26 mouse cellular contexts compared by ENCODE assay signal in the genomic region with DNA sequence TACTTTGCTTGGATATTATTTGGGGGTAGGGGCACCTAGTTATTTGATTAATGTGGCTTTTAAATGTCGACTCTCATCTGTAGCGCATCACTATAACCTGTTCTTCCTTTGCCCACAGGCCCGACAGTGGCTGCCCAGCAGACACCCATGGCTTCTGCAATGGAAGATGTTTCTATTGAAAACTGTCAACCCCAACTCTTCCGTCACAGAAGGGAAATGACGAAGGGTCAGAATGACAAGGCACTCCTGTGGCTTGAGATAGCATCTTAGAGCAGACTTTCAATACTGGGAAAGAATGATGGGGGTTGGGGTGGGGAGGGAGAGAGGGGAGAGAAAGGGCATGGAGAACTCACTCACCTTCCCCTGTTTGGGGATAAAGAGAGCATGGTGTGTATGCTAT.
A peak's percentile ranks its signal among the peaks of the same experiment; 100 is the strongest.
DNase-seq lines count a peak whose midpoint lies in the region; ATAC-seq and TF ChIP-seq lines count a peak whose summit lies in the region.
"Had no signal": no experiment of that assay in that cellular context is flagged by ENCODE, and none has a peak within 500 bp of the region (broad histone marks: within the 10 kb centered on the region; RNA-seq: fewer than 3 reads in every experiment).

No protein-coding gene starts in this region.

- no peaks in the 10 kb centered on the region for H3K79me2 ChIP-seq in heart, adult 2 months (replicated peaks; ENCODE audit: control insufficient read depth, insufficient read depth, low read length)

- no peaks in the 10 kb centered on the region for H3K27me3 ChIP-seq in forebrain, embryonic 11.5 days (ENCODE audit: control insufficient read depth, insufficient read depth, low read length)
- no peaks in the 10 kb centered on the region; the same call in 1 of the 2 replicates for H3K27me3 ChIP-seq in forebrain, embryonic 16.5 days (replicated peaks; ENCODE audit: control insufficient read depth, insufficient read depth, low read length)
- no peaks in the 10 kb centered on the region for H3K27me3 ChIP-seq in heart, adult 2 months (ENCODE audit: control insufficient read depth, insufficient read depth, low read length)
- H3K27me3 ChIP-seq: CH12.LX; heart, embryonic 12.5 days; heart, embryonic 15.5 days; hindbrain, embryonic 13.5 days had no signal

- intact Hi-C loops in heart, adult 2 months (cut with DNase I) = no loop called here

- H3K4me1 ChIP-seq in forebrain, embryonic 11.5 days (replicated peaks; ENCODE audit: control insufficient read depth, insufficient read depth, low read length) = no peaks in the 10 kb centered on the region
- no peaks in the 10 kb centered on the region for H3K4me1 ChIP-seq in forebrain, embryonic 16.5 days (replicated peaks; ENCODE audit: control insufficient read depth, insufficient read depth, low read length)
- no peaks in the 10 kb centered on the region for H3K4me1 ChIP-seq in heart, adult 2 months (ENCODE audit: control insufficient read depth, insufficient read depth, low read length)
- H3K4me1 ChIP-seq: forebrain, embryonic 10.5 days; hindbrain, embryonic 13.5 days had no signal

- H3K9me3 ChIP-seq in forebrain, embryonic 11.5 days (ENCODE audit: control insufficient read depth, low read length) = no peaks in the 10 kb centered on the region
- no peaks in the 10 kb centered on the region for H3K9me3 ChIP-seq in forebrain, embryonic 16.5 days (ENCODE audit: control insufficient read depth, low read length)
- H3K9me3 ChIP-seq: forebrain, embryonic 10.5 days; G1E; heart, embryonic 12.5 days; heart, embryonic 15.5 days; hindbrain, embryonic 10.5 days; hindbrain, embryonic 13.5 days had no signal

- H3K4me2 ChIP-seq in forebrain, embryonic 11.5 days (ENCODE audit: low read depth, low read length, severe bottlenecking) = no peak overlapping the region
- no peak overlapping the region for H3K4me2 ChIP-seq in forebrain, embryonic 16.5 days (ENCODE audit: low read length)
- H3K4me2 ChIP-seq: heart, embryonic 12.5 days; heart, embryonic 15.5 days; hindbrain, embryonic 13.5 days had no signal

- TF ChIP-seq CTCF in heart, adult 2 months (IDR thresholded peaks at IDR 0.05) = no peak

- 83% methylated on average over 5 of the region's 5 CpGs for WGBS in forebrain, embryonic 11.5 days
- 88% methylated on average over 5 of the region's 5 CpGs for WGBS in forebrain, embryonic 16.5 days
- 68% methylated on average over 5 of the region's 5 CpGs for WGBS in heart, adult 2 months

- ATAC-seq in forebrain, embryonic 11.5 days (replicated peaks; ENCODE audit: low FRiP score) = no peak
- ATAC-seq in forebrain, embryonic 16.5 days = no peak
- peak; percentile 22; the same call in 1 of the 2 replicates for ATAC-seq in common myeloid progenitor, adult 5-6 weeks (replicated peaks; ENCODE audit: low read depth, poor library complexity, severe bottlenecking)
- ATAC-seq in inflammation-experienced regulatory T-cells, adult 6 months = peak; percentile 13
- ATAC-seq: intestine, postnatal 0 days; Patski had no signal

- no peak for TF ChIP-seq EP300 in heart, adult 2 months (IDR thresholded peaks at IDR 0.05; ENCODE audit: insufficient read depth, low read depth, low read length)

- no peak overlapping the region for H3K27ac ChIP-seq in forebrain, embryonic 11.5 days (ENCODE audit: low read depth, low read length)
- no peak overlapping the region for H3K27ac ChIP-seq in forebrain, embryonic 16.5 days (ENCODE audit: low read length)
- H3K27ac ChIP-seq in heart, adult 2 months = no peak overlapping the region
- H3K27ac ChIP-seq: forebrain, embryonic 10.5 days; heart, embryonic 15.5 days; hindbrain, embryonic 10.5 days; hindbrain, embryonic 13.5 days had no signal

- DNase-seq in forebrain, embryonic 11.5 days (ENCODE audit: low spot score) = peak; percentile 18
- no peak for DNase-seq in spleen, postnatal 14 days (ENCODE audit: low spot score in 2 of 2)
- DNase-seq in cerebellum, postnatal 4 days (ENCODE audit: low spot score in 2 of 2) = no peak
- DNase-seq in kidney, adult 11 months = no peak
- no peak for DNase-seq in heart, adult 2 months
- DNase-seq: adrenal gland, postnatal 10 days; adrenal gland, postnatal 36 days; B cell, adult 2 months; cerebellum, adult 18-20 months; cerebellum, adult 9-10 months; cerebellum, postnatal 14 days; gastrocnemius, postnatal 25 days; heart, postnatal 10 days; heart, postnatal 36 days had no signal

- H3K9ac ChIP-seq in forebrain, embryonic 11.5 days (ENCODE audit: low read length) = no peak overlapping the region
- H3K9ac ChIP-seq in forebrain, embryonic 16.5 days (replicated peaks; ENCODE audit: low read depth, low read length) = no peak overlapping the region
- H3K9ac ChIP-seq in heart, adult 2 months (ENCODE audit: low read depth, low read length) = no peak overlapping the region
- H3K9ac ChIP-seq: heart, embryonic 12.5 days; heart, embryonic 15.5 days; hindbrain, embryonic 13.5 days had no signal

- TF ChIP-seq POLR2A in heart, adult 2 months (IDR thresholded peaks at IDR 0.05; ENCODE audit: insufficient read depth, low read depth, low read length) = no peak

- H3K36me3 ChIP-seq in forebrain, embryonic 11.5 days (ENCODE audit: control insufficient read depth, insufficient read depth, low read length) = no peaks in the 10 kb centered on the region
- no peaks in the 10 kb centered on the region for H3K36me3 ChIP-seq in forebrain, embryonic 16.5 days (ENCODE audit: control insufficient read depth, insufficient read depth)
- no peaks in the 10 kb centered on the region for H3K36me3 ChIP-seq in heart, adult 2 months (ENCODE audit: control insufficient read depth, insufficient read depth, low read length)
- H3K36me3 ChIP-seq: forebrain, embryonic 10.5 days; G1E; heart, embryonic 12.5 days; heart, embryonic 15.5 days; hindbrain, embryonic 10.5 days; hindbrain, embryonic 13.5 days had no signal

- no peak overlapping the region for H3K4me3 ChIP-seq in forebrain, embryonic 11.5 days (ENCODE audit: low read depth, low read length)
- H3K4me3 ChIP-seq in forebrain, embryonic 16.5 days (replicated peaks; ENCODE audit: low read length) = no peak overlapping the region
- no peak overlapping the region for H3K4me3 ChIP-seq in heart, adult 2 months
- H3K4me3 ChIP-seq: forebrain, embryonic 10.5 days; heart, embryonic 12.5 days; heart, embryonic 15.5 days; hindbrain, embryonic 10.5 days; hindbrain, embryonic 13.5 days had no signal

Comparison
In these comparisons a context has a peak if more than half of its experiments do, and no peak if none do; other contexts are left out.
1. ATAC-seq: peak in common myeloid progenitor, adult 5-6 weeks (single experiment) and inflammation-experienced regulatory T-cells, adult 6 months (single experiment); none in forebrain, embryonic 11.5 days (single experiment) and forebrain, embryonic 16.5 days (single experiment).